Mouse (Mus musculus) frontal cortex, adult (tissue): ENCODE data around the gene Fam234b.

Source experiments
- ATAC-seq: cut with Nextera tagmentation; 2 replicates; pipeline ENCODE4 v1.9.2; 2017; ENCODE audit warnings: mild to moderate bottlenecking, moderate library complexity, mixed read lengths; ENCODE audit not compliant: low TSS enrichment

Gene Fam234b

GRCm38 (mm10) chr6:135269626-135270025, 71.8 kb downstream of the Fam234b start:
- no peak for ATAC-seq

GRCm38 (mm10) chr6:135271761-135272160, 74.0 kb downstream of the Fam234b start:
- ATAC-seq, result no peak

- no peak for ATAC-seq
Observed at GRCm38 (mm10) chr6:135273066-135273465, 75.3 kb downstream of the Fam234b start.

- ATAC-seq, result no peak
Observed at GRCm38 (mm10) chr6:135275231-135275630, 77.5 kb downstream of the Fam234b start.

- ATAC-seq, result no peak
Observed at GRCm38 (mm10) chr6:135276474-135277295, 78.9 kb downstream of the Fam234b start.

GRCm38 (mm10) chr6:135278302-135278701, 80.5 kb downstream of the Fam234b start:
- ATAC-seq, result no peak

GRCm38 (mm10) chr6:135279286-135279685, 81.5 kb downstream of the Fam234b start:
- no peak for ATAC-seq

GRCm38 (mm10) chr6:135279856-135280255, 82.1 kb downstream of the Fam234b start:
- no peak for ATAC-seq

GRCm38 (mm10) chr6:135292391-135292790, 94.6 kb downstream of the Fam234b start:
- no peak for ATAC-seq

- ATAC-seq, result no peak
Observed at GRCm38 (mm10) chr6:135294150-135294549, 96.4 kb downstream of the Fam234b start.
